Mouse (Mus musculus): ENCODE measurements around the gene S100a3. TPM values are rescaled to one million over a fixed set of nuclear protein-coding genes. Genes with fewer than 3 reads are reported as not detected.

The S100a3 gene
- polyA plus RNA-seq, 1 experiment, result 0.23 TPM

GRCm38 (mm10) chr3:90515789-90516188, 44.6 kb upstream of the S100a3 start:
- no peaks in the 10 kb centered on the region for H3K4me1 ChIP-seq (ENCODE audit: control insufficient read depth, insufficient read depth, low read length)
- H3K4me3 ChIP-seq (ENCODE audit: insufficient read depth, low read depth, low read length), result no peak overlapping the region
- no peak for TF ChIP-seq POLR2A (IDR thresholded peaks at IDR 0.05; ENCODE audit: low read depth, low read length)
- no peak for TF ChIP-seq CTCF (conservative IDR thresholded peaks at IDR 0.05; ENCODE audit: insufficient read depth, insufficient read length, low read depth, low read length)
- no peak overlapping the region for H3K27ac ChIP-seq (ENCODE audit: insufficient read depth, low read depth, low read length)
- no peaks in the 10 kb centered on the region for H3K36me3 ChIP-seq (ENCODE audit: control insufficient read depth, insufficient read depth, low read length)
- H3K27me3 ChIP-seq (replicated peaks; ENCODE audit: control insufficient read depth, insufficient read depth, low read length), result no peaks in the 10 kb centered on the region
- WGBS, result 96% methylated on average over 4 of the region's 4 CpGs
- no peak for DNase-seq

- H3K4me1 ChIP-seq (ENCODE audit: control insufficient read depth, insufficient read depth, low read length), result no peaks in the 10 kb centered on the region
- no peak overlapping the region for H3K27ac ChIP-seq (ENCODE audit: insufficient read depth, low read depth, low read length)
- H3K4me3 ChIP-seq (ENCODE audit: insufficient read depth, low read depth, low read length), result no peak overlapping the region
- no peaks in the 10 kb centered on the region; the same call in 1 of the 2 replicates for H3K36me3 ChIP-seq (ENCODE audit: control insufficient read depth, insufficient read depth, low read length)
- TF ChIP-seq CTCF (conservative IDR thresholded peaks at IDR 0.05; ENCODE audit: insufficient read depth, insufficient read length, low read depth, low read length) (no peak), POLR2A (IDR thresholded peaks at IDR 0.05; ENCODE audit: low read depth, low read length) (no peak)
- no peaks in the 10 kb centered on the region for H3K27me3 ChIP-seq (replicated peaks; ENCODE audit: control insufficient read depth, insufficient read depth, low read length)
- WGBS, result 74% methylated on average over 4 of the region's 4 CpGs
- no peak for DNase-seq
Observed at GRCm38 (mm10) chr3:90517711-90518110, 42.7 kb upstream of the S100a3 start.

- TF ChIP-seq CTCF (conservative IDR thresholded peaks at IDR 0.05; ENCODE audit: insufficient read depth, insufficient read length, low read depth, low read length) (peak; percentile 82), POLR2A (IDR thresholded peaks at IDR 0.05; ENCODE audit: low read depth, low read length) (no peak)
- no peak overlapping the region for H3K27ac ChIP-seq (ENCODE audit: insufficient read depth, low read depth, low read length)
- H3K4me1 ChIP-seq (ENCODE audit: control insufficient read depth, insufficient read depth, low read length), result no peaks in the 10 kb centered on the region
- H3K36me3 ChIP-seq (ENCODE audit: control insufficient read depth, insufficient read depth, low read length), result no peaks in the 10 kb centered on the region; the same call in 1 of the 2 replicates
- no peak overlapping the region for H3K4me3 ChIP-seq (ENCODE audit: insufficient read depth, low read depth, low read length)
- H3K27me3 ChIP-seq (replicated peaks; ENCODE audit: control insufficient read depth, insufficient read depth, low read length), result no peaks in the 10 kb centered on the region
- 64% methylated on average over 4 of the region's 4 CpGs for WGBS
- DNase-seq, result peak; percentile 81
Observed at GRCm38 (mm10) chr3:90525421-90525820, 35.0 kb upstream of the S100a3 start.

- Histone ChIP-seq H3K4me1 (ENCODE audit: control insufficient read depth, insufficient read depth, low read length) (no peaks in the 10 kb centered on the region), H3K27ac (ENCODE audit: insufficient read depth, low read depth, low read length) (no peak overlapping the region), H3K4me3 (ENCODE audit: insufficient read depth, low read depth, low read length) (no peak overlapping the region), H3K36me3 (ENCODE audit: control insufficient read depth, insufficient read depth, low read length) (no peaks in the 10 kb centered on the region; the same call in 1 of the 2 replicates), H3K27me3 (replicated peaks; ENCODE audit: control insufficient read depth, insufficient read depth, low read length) (no peaks in the 10 kb centered on the region)
- WGBS, result 59% methylated on average over 2 of the region's 2 CpGs
- TF ChIP-seq CTCF (conservative IDR thresholded peaks at IDR 0.05; ENCODE audit: insufficient read depth, insufficient read length, low read depth, low read length) (no peak), POLR2A (IDR thresholded peaks at IDR 0.05; ENCODE audit: low read depth, low read length) (no peak)
- no peak for DNase-seq
Observed at GRCm38 (mm10) chr3:90526076-90526475, 34.3 kb upstream of the S100a3 start.

GRCm38 (mm10) chr3:90526580-90526979, 33.8 kb upstream of the S100a3 start, which contains the start of gene S100a14:
TSS of gene S100a14 (plus strand) at chr3:90526856.
- no peak for DNase-seq

GRCm38 (mm10) chr3:90527291-90527873, 33.0 kb upstream of the S100a3 start:
- DNase-seq, result no peak
- TF ChIP-seq POLR2A (IDR thresholded peaks at IDR 0.05; ENCODE audit: low read depth, low read length) (no peak), CTCF (conservative IDR thresholded peaks at IDR 0.05; ENCODE audit: insufficient read depth, insufficient read length, low read depth, low read length) (no peak)
- no peaks in the 10 kb centered on the region for H3K4me1 ChIP-seq (ENCODE audit: control insufficient read depth, insufficient read depth, low read length)
- 89% methylated on average over 7 of the region's 7 CpGs for WGBS
- H3K36me3 ChIP-seq (ENCODE audit: control insufficient read depth, insufficient read depth, low read length), result no peaks in the 10 kb centered on the region; the same call in 1 of the 2 replicates
- H3K4me3 ChIP-seq (ENCODE audit: insufficient read depth, low read depth, low read length), result no peak overlapping the region
- H3K27ac ChIP-seq (ENCODE audit: insufficient read depth, low read depth, low read length), result no peak overlapping the region
- H3K27me3 ChIP-seq (replicated peaks; ENCODE audit: control insufficient read depth, insufficient read depth, low read length), result no peaks in the 10 kb centered on the region

More at GRCm38 (mm10) chr3:90526580-90526979, 33.8 kb upstream of the S100a3 start, which contains the start of gene S100a14:
- Histone ChIP-seq H3K27me3 (replicated peaks; ENCODE audit: control insufficient read depth, insufficient read depth, low read length) (no peaks in the 10 kb centered on the region), H3K36me3 (ENCODE audit: control insufficient read depth, insufficient read depth, low read length) (no peaks in the 10 kb centered on the region; the same call in 1 of the 2 replicates), H3K4me1 (ENCODE audit: control insufficient read depth, insufficient read depth, low read length) (no peaks in the 10 kb centered on the region), H3K27ac (ENCODE audit: insufficient read depth, low read depth, low read length) (no peak within 1 kb of the TSS), H3K4me3 (ENCODE audit: insufficient read depth, low read depth, low read length) (no peak within 1 kb of the TSS)
- TF ChIP-seq POLR2A (IDR thresholded peaks at IDR 0.05; ENCODE audit: low read depth, low read length), result no peak
- TF ChIP-seq CTCF (conservative IDR thresholded peaks at IDR 0.05; ENCODE audit: insufficient read depth, insufficient read length, low read depth, low read length), result no peak
- WGBS, result 62% methylated on average over 5 of the region's 5 CpGs

- no peaks in the 10 kb centered on the region for H3K36me3 ChIP-seq (ENCODE audit: control insufficient read depth, insufficient read depth, low read length)
- no peak overlapping the region for H3K27ac ChIP-seq (ENCODE audit: insufficient read depth, low read depth, low read length)
- DNase-seq, result no peak
- H3K27me3 ChIP-seq (replicated peaks; ENCODE audit: control insufficient read depth, insufficient read depth, low read length), result no peaks in the 10 kb centered on the region
- peaks cover 2% of the 10 kb centered on the region; the same call in 1 of the 2 replicates for H3K4me1 ChIP-seq (ENCODE audit: control insufficient read depth, insufficient read depth, low read length)
- TF ChIP-seq CTCF (conservative IDR thresholded peaks at IDR 0.05; ENCODE audit: insufficient read depth, insufficient read length, low read depth, low read length) (no peak), POLR2A (IDR thresholded peaks at IDR 0.05; ENCODE audit: low read depth, low read length) (no peak)
- 61% methylated on average over 5 of the region's 5 CpGs for WGBS
- no peak overlapping the region for H3K4me3 ChIP-seq (ENCODE audit: insufficient read depth, low read depth, low read length)
Observed at GRCm38 (mm10) chr3:90531713-90532112, 28.7 kb upstream of the S100a3 start.

Data from kidney, adult 2 months (tissue).